Mouse (Mus musculus) kidney, adult 2 months (tissue): ENCODE data around the gene Dennd1c.

Experiments
- CTCF ChIP-seq: fragments of 200-500 bp; conservative IDR thresholded peaks from 2 replicates; pipeline ENCODE4 v1.5.1; 2011; ENCODE audit warnings: low read depth, mild to moderate bottlenecking, control low read depth, low read length, moderate library complexity, mixed read lengths; ENCODE audit not compliant: insufficient read depth, insufficient read length
- POLR2A ChIP-seq: fragments of 200-500 bp; IDR thresholded peaks from one replicate; pipeline ENCODE4 v1.6.1; 2011; ENCODE audit warnings: low read depth, low read length, control low read depth

- TF ChIP-seq CTCF (no peak), POLR2A (no peak)
These were observed 18.8 kb downstream of the Dennd1c start, which contains the start of gene Slc25a23 for GRCm38 (mm10) chr17:57059486-57059977.
